Mouse (Mus musculus) liver, adult 2 months (tissue): ENCODE data around the gene Stat5a. TPM values are rescaled to one million over a fixed set of nuclear protein-coding genes. Genes with fewer than 3 reads are reported as not detected.
A peak's percentile ranks its signal among the peaks of the same experiment; 100 is the strongest.

Source experiments
- DNase-seq: peaks from one replicate; pipeline ENCODE4 v3.0.0-alpha.2; 2011; ENCODE audit warnings: low read depth, low spot score; ENCODE audit errors: extremely low read depth
- H3K27ac ChIP-seq: fragments of 200-500 bp; replicated peaks from 2 replicates; pipeline ENCODE4 v1.5.1; 2012; ENCODE audit warnings: low read depth, mild to moderate bottlenecking, control low read depth, inconsistent platforms, low read length; ENCODE audit not compliant: insufficient read depth
- H3K27me3 ChIP-seq: fragments of 200-500 bp; 2 replicates; pipeline ENCODE4 v1.6.1; 2012; ENCODE audit warnings: mild to moderate bottlenecking, moderate library complexity, low read length, inconsistent platforms; ENCODE audit not compliant: control insufficient read depth, insufficient read depth
- H3K36me3 ChIP-seq: fragments of 200-500 bp; 2 replicates; pipeline ENCODE4 v1.6.1; 2012; ENCODE audit warnings: low read length, inconsistent platforms; ENCODE audit not compliant: control insufficient read depth, insufficient read depth
- H3K4me1 ChIP-seq: fragments of 200-500 bp; 2 replicates; pipeline ENCODE4 v1.6.1; 2011; ENCODE audit warnings: low read length; ENCODE audit not compliant: control insufficient read depth, insufficient read depth
- H3K4me3 ChIP-seq: fragments of 200-500 bp; 2 replicates; pipeline ENCODE4 v1.5.1; 2011; ENCODE audit warnings: low read depth, mild to moderate bottlenecking, control low read depth, low read length, moderate library complexity; ENCODE audit not compliant: insufficient read depth
- H3K79me2 ChIP-seq: fragments of 200-500 bp; 2 replicates; pipeline ENCODE4 v1.6.1; 2012; ENCODE audit warnings: inconsistent platforms, mild to moderate bottlenecking, low read length, moderate library complexity; ENCODE audit not compliant: control insufficient read depth, insufficient read depth
- H3K9ac ChIP-seq: fragments of 200-500 bp; 2 replicates; pipeline ENCODE4 v1.6.1; 2012; ENCODE audit warnings: low read depth, mild to moderate bottlenecking, control low read depth, inconsistent platforms, low read length
- CTCF ChIP-seq: fragments of 200-500 bp; IDR thresholded peaks from 2 replicates; pipeline ENCODE4 v1.5.1; 2011; ENCODE audit warnings: low read depth, low read length, control low read depth
- POLR2A ChIP-seq: fragments of 200-500 bp; IDR thresholded peaks from 2 replicates; pipeline ENCODE4 v1.6.1; 2011; ENCODE audit warnings: low read length, control low read depth; ENCODE audit not compliant: insufficient read depth; ENCODE audit errors: extremely low read depth
- WGBS: fragments of 180-500 bp; shearing (Covaris S2); methylation state at CpG from one replicate; pipeline ENCODE4 v1.1.7; 2018; 5-methylcytosine and 5-hydroxymethylcytosine counted together
- polyA plus RNA-seq: library from polyadenylated mRNA; depleted of rRNA; stranded (reverse); fragments of >200 nt; gene quantifications from 2 replicates; pipeline ENCODE4 v1.2.3, GENCODE M21; 2012
- total RNA-seq: library from RNA; depleted of rRNA; stranded (reverse); fragments of >200 nt; gene quantifications from 2 replicates; pipeline ENCODE4 v1.2.3, GENCODE M21; 2014

The Stat5a gene
- total and polyA plus RNA-seq, 2 experiments, result 6.9 to 15.0 TPM

DNA sequence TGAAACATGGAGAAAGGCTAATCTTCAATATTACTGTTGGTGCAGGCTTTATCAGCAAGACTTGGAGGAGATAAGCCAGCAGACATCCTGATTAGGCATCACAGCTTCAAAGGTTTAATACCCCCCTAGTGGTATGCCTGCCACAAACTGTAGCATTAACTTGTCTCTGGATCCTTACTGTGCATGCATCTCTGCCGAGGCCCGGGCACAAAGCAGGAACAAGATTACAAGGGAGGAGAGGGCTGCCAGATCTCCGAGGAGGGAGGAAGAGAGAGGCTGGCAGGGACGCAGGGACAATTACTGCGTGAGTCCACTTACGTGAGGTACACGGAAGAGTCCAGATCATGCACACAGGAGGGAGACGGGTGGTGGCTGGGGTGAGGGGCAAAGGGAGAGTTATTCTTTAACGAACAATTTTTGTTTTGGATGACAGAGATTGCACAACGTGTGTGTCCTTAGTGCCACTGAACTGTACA is 30.4 kb upstream of the Stat5a start:
- 4% methylated on average over 10 of the region's 10 CpGs for WGBS
- H3K4me3 ChIP-seq, result no peak overlapping the region
- H3K9ac ChIP-seq, result peak overlapping the region; percentile 17
- TF ChIP-seq POLR2A (no peak), CTCF (0 out of 2 replicates have a peak, but pooled peaks have one; percentile 6)
- peak overlapping the region; percentile 84 for H3K27ac ChIP-seq
- peaks cover 26% of the 10 kb centered on the region for H3K4me1 ChIP-seq
- H3K79me2 ChIP-seq, result peaks cover 43% of the 10 kb centered on the region; the same call in 1 of the 2 replicates
- DNase-seq, result peak; percentile 99
- H3K36me3 ChIP-seq, result no peaks in the 10 kb centered on the region
- no peaks in the 10 kb centered on the region for H3K27me3 ChIP-seq

DNA sequence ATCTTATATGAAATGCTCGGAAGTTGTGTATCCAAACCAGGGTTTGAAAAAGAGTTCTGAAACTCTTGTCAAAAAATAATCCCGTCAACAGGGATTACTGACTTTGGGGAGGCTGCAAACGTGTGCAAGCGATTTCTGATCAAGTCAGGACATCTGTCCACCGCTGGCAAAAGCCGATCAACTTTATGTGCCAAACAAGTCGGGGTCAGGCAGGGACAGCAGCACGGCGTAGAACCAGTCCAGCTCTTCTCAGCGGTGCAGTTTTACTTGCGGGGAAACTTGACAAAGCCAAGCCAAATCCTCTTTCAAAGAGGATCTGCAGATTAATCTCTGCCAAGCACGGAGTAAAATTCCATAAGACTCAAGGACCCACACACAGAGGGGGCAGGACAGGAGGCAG is 29.5 kb upstream of the Stat5a start:
- no peak overlapping the region; the same call in 1 of the 2 replicates for H3K9ac ChIP-seq
- TF ChIP-seq CTCF (no peak), POLR2A (no peak)
- no peak overlapping the region for H3K4me3 ChIP-seq
- H3K4me1 ChIP-seq, result peaks cover 29% of the 10 kb centered on the region
- H3K27ac ChIP-seq, result peak overlapping the region; percentile 84
- no peaks in the 10 kb centered on the region for H3K27me3 ChIP-seq
- no peaks in the 10 kb centered on the region for H3K36me3 ChIP-seq
- 17% methylated on average over 12 of the region's 12 CpGs for WGBS
- H3K79me2 ChIP-seq, result peaks cover 38% of the 10 kb centered on the region; the same call in 1 of the 2 replicates
- peak; percentile 88 for DNase-seq

DNA sequence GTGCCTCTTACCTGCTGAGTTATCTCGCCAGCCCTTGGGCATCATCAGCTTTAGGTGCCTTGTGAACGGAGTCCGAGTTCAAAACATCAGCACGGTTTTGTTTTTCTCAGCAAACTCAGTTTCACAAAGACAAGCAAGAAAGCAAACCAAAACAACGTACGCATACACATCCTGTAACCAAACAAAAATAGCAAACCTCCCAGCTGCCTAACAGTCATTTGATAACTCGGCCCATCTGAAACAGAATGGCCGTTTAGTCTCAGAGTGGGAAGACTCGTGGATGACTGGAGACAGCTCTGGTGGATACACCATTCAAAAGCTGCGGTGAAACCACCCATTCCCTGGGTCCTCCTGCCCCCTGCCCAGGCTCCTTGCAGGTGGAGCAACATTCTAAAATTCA is 27.8 kb upstream of the Stat5a start:
- Histone ChIP-seq H3K36me3 (no peaks in the 10 kb centered on the region), H3K4me1 (peaks cover 35% of the 10 kb centered on the region), H3K79me2 (peaks cover 30% of the 10 kb centered on the region; the same call in 1 of the 2 replicates), H3K27ac (no peak overlapping the region), H3K27me3 (no peaks in the 10 kb centered on the region), H3K9ac (no peak overlapping the region), H3K4me3 (no peak overlapping the region)
- WGBS, result 70% methylated on average over 10 of the region's 10 CpGs
- no peak for TF ChIP-seq POLR2A
- no peak for TF ChIP-seq CTCF
- DNase-seq, result no peak

DNA sequence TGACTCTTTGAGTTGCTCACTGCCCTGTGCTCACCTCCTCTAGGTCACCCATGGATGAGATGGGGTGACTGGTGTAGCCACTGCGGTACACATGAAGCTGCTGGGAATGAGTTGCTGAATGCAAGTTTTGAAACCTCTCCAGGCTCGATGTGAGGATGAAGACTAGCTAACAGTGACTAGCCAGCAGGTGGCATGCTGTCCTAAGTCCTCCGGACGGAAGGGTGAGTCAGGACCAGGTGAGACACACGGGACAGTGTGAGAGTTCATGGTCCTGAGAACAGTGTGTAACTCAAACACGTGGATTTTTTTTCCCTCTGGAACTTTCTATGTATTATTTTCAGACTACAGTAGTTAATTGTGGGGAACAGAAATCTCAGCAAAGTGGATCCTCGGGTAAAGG is 25.7 kb upstream of the Stat5a start:
- H3K36me3 ChIP-seq, result no peaks in the 10 kb centered on the region
- peak overlapping the region; percentile 8; the same call in 1 of the 2 replicates for H3K27ac ChIP-seq
- H3K79me2 ChIP-seq, result peaks cover 17% of the 10 kb centered on the region; the same call in 1 of the 2 replicates
- H3K9ac ChIP-seq, result no peak overlapping the region
- no peaks in the 10 kb centered on the region for H3K27me3 ChIP-seq
- DNase-seq, result peak; percentile 94
- H3K4me1 ChIP-seq, result peaks cover 36% of the 10 kb centered on the region
- no peak overlapping the region for H3K4me3 ChIP-seq
- 19% methylated on average over 7 of the region's 7 CpGs for WGBS
- TF ChIP-seq POLR2A (no peak), CTCF (peak; percentile 88)

DNA sequence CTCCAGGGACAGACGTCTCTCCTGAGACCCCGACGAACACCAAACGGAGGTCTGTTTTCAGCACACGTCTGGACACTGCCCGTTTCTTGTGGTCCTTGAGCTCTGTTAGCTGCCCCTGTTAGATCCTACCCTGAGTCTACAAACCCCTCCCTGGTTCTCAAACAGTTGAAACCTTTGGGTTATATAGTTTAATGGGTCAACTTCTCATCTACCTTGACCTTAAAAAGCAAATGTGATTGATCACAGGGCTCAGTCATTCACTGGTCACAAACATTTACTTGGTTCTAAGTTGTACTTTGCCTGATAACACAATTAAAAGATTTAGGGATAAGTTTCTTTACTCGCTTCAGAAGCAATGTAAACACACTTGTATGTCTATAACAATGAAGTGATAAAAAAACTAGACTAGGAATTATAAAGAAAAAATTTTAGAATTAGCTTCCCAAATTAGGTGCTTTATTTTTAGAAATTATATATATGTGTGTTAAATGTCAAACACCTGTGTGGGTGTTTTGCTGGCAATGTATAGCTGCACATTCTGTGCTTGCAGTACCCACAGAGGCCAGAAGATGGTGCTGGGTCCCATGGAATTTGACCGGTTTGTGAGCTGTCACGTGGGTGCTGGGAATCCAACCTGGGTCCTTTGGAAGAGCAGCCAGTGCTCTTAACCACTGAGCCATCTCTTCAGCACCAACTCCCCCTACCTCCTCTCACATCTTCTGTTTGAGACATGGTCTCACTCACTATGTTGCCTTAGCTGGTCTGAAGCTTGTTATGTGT is 22.0 kb upstream of the Stat5a start:
- H3K4me1 ChIP-seq, result peaks cover 40% of the 10 kb centered on the region
- no peaks in the 10 kb centered on the region for H3K36me3 ChIP-seq
- no peaks in the 10 kb centered on the region for H3K27me3 ChIP-seq
- peaks cover 29% of the 10 kb centered on the region; the same call in 1 of the 2 replicates for H3K79me2 ChIP-seq
- WGBS, result 36% methylated on average over 9 of the region's 9 CpGs
- peak; percentile 89 for DNase-seq
- no peak overlapping the region for H3K9ac ChIP-seq
- H3K4me3 ChIP-seq, result no peak overlapping the region
- peak; percentile 51 for TF ChIP-seq CTCF
- no peak for TF ChIP-seq POLR2A
- H3K27ac ChIP-seq, result peak overlapping the region; percentile 22; the same call in 1 of the 2 replicates

DNA sequence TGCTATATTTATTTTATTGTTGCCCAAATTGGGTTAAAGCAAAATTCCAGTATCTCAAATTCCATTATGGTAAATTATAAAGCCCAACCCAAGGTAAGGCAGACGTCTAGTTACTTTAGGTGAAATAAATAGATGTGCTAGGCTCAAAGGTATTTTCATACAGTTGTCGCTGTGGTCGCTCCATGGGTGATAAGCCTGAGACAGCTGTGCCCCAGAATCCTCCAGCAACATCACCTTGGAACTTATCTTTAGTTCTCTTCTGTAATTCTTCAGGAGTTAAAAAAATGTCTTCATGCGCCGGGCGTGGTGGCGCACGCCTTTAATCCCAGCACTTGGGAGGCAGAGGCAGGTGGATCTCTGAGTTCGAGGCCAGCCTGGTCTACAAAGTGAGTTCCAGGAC is 20.3 kb upstream of the Stat5a start:
- WGBS, result 97% methylated on average over 9 of the region's 9 CpGs
- no peaks in the 10 kb centered on the region for H3K36me3 ChIP-seq
- no peak overlapping the region for H3K4me3 ChIP-seq
- no peak for TF ChIP-seq POLR2A
- peak overlapping the region; percentile 88 for H3K27ac ChIP-seq
- H3K9ac ChIP-seq, result no peak overlapping the region
- peaks cover 38% of the 10 kb centered on the region for H3K4me1 ChIP-seq
- H3K79me2 ChIP-seq, result peaks cover 29% of the 10 kb centered on the region
- DNase-seq, result no peak
- no peaks in the 10 kb centered on the region for H3K27me3 ChIP-seq
